ENCODE assay signal across 8 mouse cellular contexts in genomic region chr1:132367692-132368506, GRCm38 (mm10). TPM values are rescaled to one million over a fixed set of nuclear protein-coding genes. Genes with fewer than 3 reads are reported as not detected.
DNase-seq lines count a peak whose midpoint lies in the region; ATAC-seq and TF ChIP-seq lines count a peak whose summit lies in the region.

No protein-coding gene starts in this region.

- no peak overlapping the region for H3K9ac ChIP-seq in embryonic facial prominence, embryonic 14.5 days (ENCODE audit: low read depth, low read length)
- H3K9ac ChIP-seq in limb, embryonic 14.5 days (ENCODE audit: low read depth, low read length, severe bottlenecking) = no peak overlapping the region
- H3K9ac ChIP-seq in midbrain, embryonic 16.5 days (ENCODE audit: low read depth, low read length) = no peak overlapping the region; the same call in 1 of the 2 replicates

- DNase-seq in A20 (ENCODE audit: low read depth, low spot score) = peak; percentile 77
- DNase-seq in adrenal gland, postnatal 4 days (ENCODE audit: low spot score in 2 of 2) = peak; percentile 46 to 71
- peak; percentile 90 for DNase-seq in embryonic facial prominence, embryonic 14.5 days (ENCODE audit: low spot score)
- DNase-seq in heart, adult 9 months (ENCODE audit: low spot score in 2 of 2) = peak; percentile 78 to 88
- peak; percentile 92 for DNase-seq in kidney, adult 9 months
- DNase-seq in limb, embryonic 14.5 days (ENCODE audit: low spot score) = peak; percentile 83
- peak; percentile 44 to 82 for DNase-seq in spleen, adult 2 months (ENCODE audit: low read depth in 1 of 2, low spot score in 2 of 2)

- TF ChIP-seq CTCF in spleen, adult 2 months (IDR thresholded peaks at IDR 0.05; ENCODE audit: extremely low read depth, insufficient read depth, insufficient read length, insufficient replicate concordance) = peak; percentile 87; the same call in 1 of the 2 replicates

- no peaks in the 10 kb centered on the region for H3K9me3 ChIP-seq in embryonic facial prominence, embryonic 14.5 days (ENCODE audit: control insufficient read depth, low read length)
- no peaks in the 10 kb centered on the region for H3K9me3 ChIP-seq in limb, embryonic 14.5 days (ENCODE audit: control insufficient read depth, low read length)
- H3K9me3 ChIP-seq in midbrain, embryonic 16.5 days (replicated peaks; ENCODE audit: control insufficient read depth, low read length, poor library complexity, severe bottlenecking) = no peaks in the 10 kb centered on the region

- H3K4me2 ChIP-seq in embryonic facial prominence, embryonic 14.5 days (ENCODE audit: low read depth, low read length) = no peak overlapping the region
- no peak overlapping the region for H3K4me2 ChIP-seq in limb, embryonic 14.5 days (replicated peaks; ENCODE audit: low read depth, low read length, severe bottlenecking)
- H3K4me2 ChIP-seq in midbrain, embryonic 16.5 days (ENCODE audit: low read length) = no peak overlapping the region

- peaks cover 12% of the 10 kb centered on the region for H3K4me1 ChIP-seq in embryonic facial prominence, embryonic 14.5 days (ENCODE audit: control insufficient read depth, insufficient read depth, low read length)
- H3K4me1 ChIP-seq in limb, embryonic 14.5 days (ENCODE audit: control insufficient read depth, insufficient read depth, low read length) = 0 out of 2 replicates have a peak, but pooled peaks cover 5% of the 10 kb centered on the region
- H3K4me1 ChIP-seq in midbrain, embryonic 16.5 days (ENCODE audit: control insufficient read depth, insufficient read depth, low read length) = peaks cover 21% of the 10 kb centered on the region
- H3K4me1 ChIP-seq in spleen, adult 2 months (ENCODE audit: control insufficient read depth, insufficient read depth, insufficient read length) = peaks cover 10% of the 10 kb centered on the region; the same call in 1 of the 2 replicates

- WGBS in embryonic facial prominence, embryonic 14.5 days = 25% methylated on average over 7 of the region's 7 CpGs
- WGBS in limb, embryonic 14.5 days = 29% methylated on average over 6 of the region's 7 CpGs
- WGBS in midbrain, embryonic 16.5 days = 24% methylated on average over 6 of the region's 7 CpGs
- WGBS in spleen, adult 2 months = 39% methylated on average over 7 of the region's 7 CpGs

- peaks cover 25% of the 10 kb centered on the region; the same call in 1 of the 2 replicates for H3K36me3 ChIP-seq in embryonic facial prominence, embryonic 14.5 days (ENCODE audit: control insufficient read depth, insufficient read depth, low read length)
- peaks cover 30% of the 10 kb centered on the region for H3K36me3 ChIP-seq in limb, embryonic 14.5 days (ENCODE audit: control insufficient read depth, insufficient read depth, low read length)
- H3K36me3 ChIP-seq in midbrain, embryonic 16.5 days (ENCODE audit: control insufficient read depth, insufficient read depth, low read length) = no peaks in the 10 kb centered on the region
- no peaks in the 10 kb centered on the region for H3K36me3 ChIP-seq in spleen, adult 2 months (ENCODE audit: control insufficient read depth, insufficient read depth, low read length)

- no peak overlapping the region for H3K4me3 ChIP-seq in embryonic facial prominence, embryonic 14.5 days (ENCODE audit: low read depth, low read length)
- H3K4me3 ChIP-seq in limb, embryonic 14.5 days (replicated peaks; ENCODE audit: low read length) = no peak overlapping the region
- no peak overlapping the region for H3K4me3 ChIP-seq in midbrain, embryonic 16.5 days (ENCODE audit: low read depth, low read length)
- H3K4me3 ChIP-seq in spleen, adult 2 months (ENCODE audit: extremely low read depth, insufficient read depth, insufficient read length) = no peak overlapping the region

- no peak overlapping the region for H3K27ac ChIP-seq in embryonic facial prominence, embryonic 14.5 days (replicated peaks; ENCODE audit: low read depth, low read length)
- no peak overlapping the region for H3K27ac ChIP-seq in limb, embryonic 14.5 days (replicated peaks; ENCODE audit: low read depth, low read length)
- no peak overlapping the region for H3K27ac ChIP-seq in midbrain, embryonic 16.5 days (ENCODE audit: low read length)
- H3K27ac ChIP-seq in spleen, adult 2 months (ENCODE audit: insufficient read depth, low read length) = peak overlapping the region; percentile 34; the same call in 1 of the 2 replicates

- peak; percentile 84 for ATAC-seq in embryonic facial prominence, embryonic 14.5 days (ENCODE audit: low read depth)
- peak; percentile 80 for ATAC-seq in limb, embryonic 14.5 days (ENCODE audit: low FRiP score, low read depth)
- ATAC-seq in midbrain, embryonic 16.5 days = peak; percentile 84

- no peak for TF ChIP-seq POLR2A in limb, embryonic 14.5 days (IDR thresholded peaks at IDR 0.05; ENCODE audit: borderline replicate concordance, extremely low read depth, insufficient read depth, insufficient read length)
- no peak for TF ChIP-seq POLR2A in spleen, adult 2 months (IDR thresholded peaks at IDR 0.05; ENCODE audit: low read depth, low read length)

- H3K27me3 ChIP-seq in embryonic facial prominence, embryonic 14.5 days (replicated peaks; ENCODE audit: control insufficient read depth, insufficient read depth, low read length) = no peaks in the 10 kb centered on the region
- H3K27me3 ChIP-seq in limb, embryonic 14.5 days (ENCODE audit: control insufficient read depth, insufficient read depth, low read length) = no peaks in the 10 kb centered on the region
- no peaks in the 10 kb centered on the region for H3K27me3 ChIP-seq in midbrain, embryonic 16.5 days (ENCODE audit: control insufficient read depth, insufficient read depth, low read depth, low read length)
- H3K27me3 ChIP-seq in spleen, adult 2 months (ENCODE audit: control insufficient read depth, insufficient read depth, low read length) = no peaks in the 10 kb centered on the region

RNA-seq across cellular contexts. Expression of gene Tmcc2, which starts 23.2 kb away (rescaled TPM):
- 10 to 100 TPM; 32.8 to 50.6 TPM for total RNA-seq in adrenal gland, postnatal 4 days (2021)
- polyA plus RNA-seq in embryonic facial prominence, embryonic 14.5 days (2014; fragmentation: Nextera tagmentation; extraction: Ambion mirVana) = 10.2 and 11.6 TPM in 2 replicates
- 18.0 and 24.2 TPM in 2 replicates for polyA plus RNA-seq in limb, embryonic 14.5 days (2012; rRNA removed)
- polyA plus RNA-seq in limb, embryonic 14.5 days (2014; fragmentation: Nextera tagmentation; extraction: Ambion mirVana) = 9.1 and 9.3 TPM in 2 replicates
- polyA plus RNA-seq in midbrain, embryonic 16.5 days (2015; fragmentation: Nextera tagmentation; extraction: Ambion mirVana) = 33.3 and 38.1 TPM in 2 replicates
- 116 and 244 TPM in 2 replicates for polyA plus RNA-seq in spleen, adult 2 months (2012; rRNA removed)

RNA-seq across cellular contexts. Expression of gene Dstyk, which starts 49.5 kb away (rescaled TPM):
- 10 to 100 TPM; 28.3 to 29.0 TPM for total RNA-seq in adrenal gland, postnatal 4 days (2021)
- polyA plus RNA-seq in embryonic facial prominence, embryonic 14.5 days (2014; fragmentation: Nextera tagmentation; extraction: Ambion mirVana) = 15.6 and 16.1 TPM in 2 replicates
- polyA plus RNA-seq in limb, embryonic 14.5 days (2012; rRNA removed) = 17.1 and 17.8 TPM in 2 replicates
- 18.3 and 20.8 TPM in 2 replicates for polyA plus RNA-seq in limb, embryonic 14.5 days (2014; fragmentation: Nextera tagmentation; extraction: Ambion mirVana)
- 10.3 and 10.5 TPM in 2 replicates for polyA plus RNA-seq in midbrain, embryonic 16.5 days (2015; fragmentation: Nextera tagmentation; extraction: Ambion mirVana)
- polyA plus RNA-seq in spleen, adult 2 months (2012; rRNA removed) = 4.6 and 5.3 TPM in 2 replicates

RNA-seq across cellular contexts. Expression of gene Nuak2, which starts 52.0 kb away (rescaled TPM):
- 1 to 10 TPM; 3.3 to 7.4 TPM for total RNA-seq in adrenal gland, postnatal 4 days (2021)
- 5.2 and 6.1 TPM in 2 replicates for polyA plus RNA-seq in embryonic facial prominence, embryonic 14.5 days (2014; fragmentation: Nextera tagmentation; extraction: Ambion mirVana)
- 1.7 and 2.2 TPM in 2 replicates for polyA plus RNA-seq in limb, embryonic 14.5 days (2012; rRNA removed)
- 3.3 and 3.4 TPM in 2 replicates for polyA plus RNA-seq in limb, embryonic 14.5 days (2014; fragmentation: Nextera tagmentation; extraction: Ambion mirVana)
- polyA plus RNA-seq in midbrain, embryonic 16.5 days (2015; fragmentation: Nextera tagmentation; extraction: Ambion mirVana) = 19.8 and 22.0 TPM in 2 replicates
- polyA plus RNA-seq in spleen, adult 2 months (2012; rRNA removed) = 17.4 and 25.5 TPM in 2 replicates
